Mouse (Mus musculus) liver, embryonic 15.5 days (tissue): ENCODE measurements at regions not wholly inside any gene's neighbourhood (a gene's known extent, or its start where the extent isn't known, plus 50 kb on each side); places are given as distances from the start of the nearest gene placed in this dataset.
"Not testable (repeated sequence)": the region's sequence is repeated elsewhere in the genome, so short reads cannot be mapped to it uniquely, and the experiment has no call there.

Experiments used
- ATAC-seq: fragments of 200-750 bp; cut with Nextera tagmentation; 2 replicates; pipeline ENCODE4 v1.8.0; 2017; ENCODE audit warnings: moderate number of reproducible peaks, mild to moderate bottlenecking, moderate library complexity; ENCODE audit not compliant: insufficient read depth
- H3K27ac ChIP-seq: fragments of 300-500 bp; sonication (generic); replicated peaks from 2 replicates; pipeline ENCODE4 v1.5.1; 2015; ENCODE audit warnings: mild to moderate bottlenecking, inconsistent platforms
- H3K27me3 ChIP-seq: fragments of 300-500 bp; sonication (generic); 2 replicates; pipeline ENCODE4 v1.6.1; 2015; ENCODE audit warnings: mild to moderate bottlenecking, inconsistent platforms
- H3K36me3 ChIP-seq: fragments of 300-500 bp; sonication (generic); replicated peaks from 2 replicates; pipeline ENCODE4 v1.6.1; 2015; ENCODE audit warnings: moderate library complexity, mild to moderate bottlenecking, inconsistent platforms
- H3K4me1 ChIP-seq: fragments of 300-500 bp; sonication (generic); replicated peaks from 2 replicates; pipeline ENCODE4 v1.6.1; 2015; ENCODE audit warnings: inconsistent platforms
- H3K4me2 ChIP-seq: fragments of 300-500 bp; sonication (generic); 2 replicates; pipeline ENCODE4 v1.6.1; 2015; ENCODE audit warnings: moderate library complexity, mild to moderate bottlenecking, inconsistent platforms
- H3K4me3 ChIP-seq: fragments of 300-500 bp; sonication (generic); replicated peaks from 2 replicates; pipeline ENCODE4 v1.5.1; 2015; ENCODE audit warnings: mild to moderate bottlenecking, inconsistent platforms
- H3K9ac ChIP-seq: fragments of 300-500 bp; sonication (generic); 2 replicates; pipeline ENCODE4 v1.6.1; 2015; ENCODE audit warnings: moderate library complexity, mild to moderate bottlenecking, inconsistent platforms
- H3K9me3 ChIP-seq: fragments of 300-500 bp; sonication (generic); replicated peaks from 2 replicates; pipeline ENCODE4 v1.6.1; 2016; ENCODE audit warnings: inconsistent platforms
- WGBS: fragments of 180-500 bp; shearing (Covaris S2); methylation state at CpG from one replicate; pipeline ENCODE4 v1.1.7; 2015; ENCODE audit warnings: mixed read lengths; ENCODE audit not compliant: insufficient replicate concordance; 5-methylcytosine and 5-hydroxymethylcytosine counted together

DNA sequence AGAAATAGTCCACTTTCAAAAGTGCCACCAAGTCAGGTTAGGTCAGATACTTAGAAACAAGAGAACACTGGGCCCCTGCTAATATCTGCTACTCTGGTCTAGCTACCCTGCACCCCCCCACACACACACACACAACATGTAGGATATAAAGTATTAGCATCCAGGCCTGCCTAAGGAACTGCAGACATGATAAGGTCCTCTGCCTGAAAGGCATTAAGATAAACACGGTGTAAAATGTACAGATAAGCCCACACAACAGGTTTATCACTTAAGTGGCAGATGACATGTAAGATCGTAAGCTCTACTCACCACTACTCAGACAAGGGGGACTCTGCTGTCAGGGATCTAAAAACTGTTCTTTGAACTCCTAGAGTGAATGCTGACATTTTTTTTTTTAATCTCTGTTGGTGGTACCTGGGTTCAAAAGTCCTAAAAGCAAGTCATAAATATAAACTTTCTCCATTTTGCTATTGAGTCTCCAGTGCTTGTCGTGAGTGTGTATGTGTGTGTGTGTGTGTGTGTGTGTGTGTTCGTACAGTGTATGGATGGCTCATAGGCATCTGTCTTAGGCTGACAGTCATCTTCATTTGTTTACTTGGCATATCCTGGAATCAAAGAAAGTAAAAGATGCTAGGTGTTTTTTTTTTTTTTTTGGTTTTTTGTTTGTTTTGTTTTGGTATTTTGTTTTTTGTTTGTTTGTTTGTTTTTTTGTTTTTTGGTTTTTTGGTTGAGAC is 52.2 kb downstream of the Gm9817 start:
- Histone ChIP-seq H3K27me3 (no peaks in the 10 kb centered on the region; the same call in 1 of the 2 replicates), H3K4me3 (no peak overlapping the region), H3K9me3 (no peaks in the 10 kb centered on the region), H3K36me3 (no peaks in the 10 kb centered on the region), H3K4me1 (peaks cover 21% of the 10 kb centered on the region), H3K9ac (no peak overlapping the region), H3K4me2 (peak overlapping the region; percentile 31; the same call in 1 of the 2 replicates), H3K27ac (0 out of 2 replicates have a peak overlapping the region, but pooled peaks have one; percentile 20)
- WGBS = 29% methylated on average over 4 of the region's 4 CpGs
- ATAC-seq = peak; percentile 99

DNA sequence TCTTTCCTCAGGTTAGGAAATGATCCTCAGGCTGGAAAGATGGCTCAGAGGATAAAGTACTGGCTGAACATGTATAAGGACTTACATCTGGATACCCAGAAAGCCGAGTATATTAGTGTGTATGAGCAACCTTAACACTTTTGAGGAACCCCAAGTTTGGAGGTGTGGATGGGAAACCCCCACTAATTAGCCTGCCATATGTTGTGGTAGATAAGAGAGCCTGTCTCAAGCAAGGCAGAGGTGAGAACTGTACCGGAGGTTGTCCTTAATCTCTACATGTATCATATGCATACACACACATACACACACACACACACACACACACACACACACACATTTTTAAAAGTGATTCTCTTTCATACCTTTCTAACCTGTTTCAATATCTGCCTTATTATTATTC is 62.1 kb downstream of the Gm9817 start:
- Histone ChIP-seq H3K9ac (no peak overlapping the region), H3K4me3 (no peak overlapping the region), H3K27ac (no peak overlapping the region), H3K4me2 (peak overlapping the region; percentile 4; the same call in 1 of the 2 replicates), H3K36me3 (no peaks in the 10 kb centered on the region), H3K4me1 (peaks cover 12% of the 10 kb centered on the region), H3K9me3 (no peaks in the 10 kb centered on the region), H3K27me3 (peaks cover 28% of the 10 kb centered on the region)
- peak; percentile 75 for ATAC-seq
- 14% methylated on average over 2 of the region's 2 CpGs for WGBS

- ATAC-seq = no peak
- no peaks in the 10 kb centered on the region for H3K9me3 ChIP-seq
- H3K27ac ChIP-seq = no peak overlapping the region
- no peaks in the 10 kb centered on the region for H3K36me3 ChIP-seq
- no peak overlapping the region for H3K4me2 ChIP-seq
- H3K4me1 ChIP-seq = peaks cover 10% of the 10 kb centered on the region
- WGBS = 25% methylated on average over 6 of the region's 6 CpGs
- H3K27me3 ChIP-seq = peaks cover 55% of the 10 kb centered on the region
- no peak overlapping the region for H3K4me3 ChIP-seq
- no peak overlapping the region for H3K9ac ChIP-seq
Observed at GRCm38 (mm10) chr13:45145129-45145528, 66.6 kb downstream of the Gm9817 start.

GRCm38 (mm10) chr13:45156223-45156622 is 77.7 kb downstream of the Gm9817 start:
- ATAC-seq = no peak

GRCm38 (mm10) chr13:45156982-45157381 is 78.5 kb downstream of the Gm9817 start:
- H3K4me3 ChIP-seq = no peak overlapping the region
- WGBS = 49% methylated on average over 2 of the region's 2 CpGs
- H3K4me1 ChIP-seq = no peaks in the 10 kb centered on the region
- no peak for ATAC-seq
- H3K36me3 ChIP-seq = no peaks in the 10 kb centered on the region
- no peak overlapping the region for H3K27ac ChIP-seq
- no peak overlapping the region for H3K9ac ChIP-seq
- H3K27me3 ChIP-seq = peaks cover 57% of the 10 kb centered on the region
- no peak overlapping the region for H3K4me2 ChIP-seq
- no peaks in the 10 kb centered on the region for H3K9me3 ChIP-seq

More at GRCm38 (mm10) chr13:45156223-45156622, 77.7 kb downstream of the Gm9817 start:
- H3K9me3 ChIP-seq = no peaks in the 10 kb centered on the region
- peaks cover 61% of the 10 kb centered on the region for H3K27me3 ChIP-seq
- H3K9ac ChIP-seq = no peak overlapping the region
- no peaks in the 10 kb centered on the region for H3K4me1 ChIP-seq
- no peaks in the 10 kb centered on the region for H3K36me3 ChIP-seq
- H3K4me3 ChIP-seq = no peak overlapping the region
- 49% methylated on average over 3 of the region's 3 CpGs for WGBS
- no peak overlapping the region for H3K4me2 ChIP-seq
- H3K27ac ChIP-seq = no peak overlapping the region

DNA sequence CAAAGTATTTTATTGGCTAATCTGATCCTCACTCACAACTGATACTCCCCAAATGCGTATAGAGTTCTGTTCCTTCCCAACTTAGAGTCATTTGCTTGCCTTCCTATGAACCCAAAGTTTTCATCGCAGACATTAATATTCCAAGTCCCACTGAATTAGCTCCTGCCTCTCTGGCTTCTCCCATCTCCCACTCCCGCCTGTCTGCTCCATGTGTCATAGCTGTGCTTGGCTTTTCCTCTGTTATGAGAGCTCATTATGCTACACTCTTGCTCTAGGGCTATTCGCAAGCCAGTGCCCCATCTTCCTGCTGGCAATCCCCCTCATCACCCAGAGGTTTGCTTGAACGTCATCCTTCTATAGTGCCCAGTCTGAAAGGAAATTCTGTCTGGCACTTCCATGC is 81.8 kb downstream of the Gm9817 start:
- no peak for ATAC-seq
- H3K9ac ChIP-seq = no peak overlapping the region
- no peak overlapping the region for H3K4me2 ChIP-seq
- no peak overlapping the region for H3K27ac ChIP-seq
- 67% methylated on average over 5 of the region's 5 CpGs for WGBS
- no peaks in the 10 kb centered on the region for H3K4me1 ChIP-seq
- no peak overlapping the region for H3K4me3 ChIP-seq
- H3K36me3 ChIP-seq = no peaks in the 10 kb centered on the region
- peaks cover 58% of the 10 kb centered on the region for H3K27me3 ChIP-seq
- no peaks in the 10 kb centered on the region for H3K9me3 ChIP-seq

- H3K9ac ChIP-seq = no peak overlapping the region
- no peak overlapping the region for H3K4me3 ChIP-seq
- 53% methylated on average over 6 of the region's 6 CpGs for WGBS
Observed at GRCm38 (mm10) chr13:45164001-45164778, 85.7 kb downstream of the Gm9817 start.

DNA sequence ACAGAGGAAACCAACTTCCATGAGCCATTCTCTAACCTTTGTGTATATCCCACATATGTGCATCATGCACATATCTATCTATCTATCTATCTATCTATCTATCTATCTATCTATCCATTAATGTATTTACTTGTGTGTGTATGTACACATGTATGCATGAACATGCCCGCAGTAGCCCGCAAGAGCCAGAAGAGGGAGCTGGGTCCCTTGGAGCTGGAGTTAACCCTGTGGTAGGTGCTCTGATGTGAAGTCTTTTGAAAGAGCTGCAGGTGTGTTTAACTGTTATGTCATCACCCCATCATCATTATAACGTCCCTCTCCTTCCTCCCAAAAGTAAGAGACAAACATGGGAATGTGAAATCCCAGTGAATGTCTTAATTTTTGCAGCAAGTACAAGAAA is 86.7 kb downstream of the Gm9817 start:
- H3K36me3 ChIP-seq = no peaks in the 10 kb centered on the region
- no peak overlapping the region for H3K27ac ChIP-seq
- peaks cover 39% of the 10 kb centered on the region for H3K27me3 ChIP-seq
- H3K4me3 ChIP-seq = no peak overlapping the region
- no peak for ATAC-seq
- H3K9ac ChIP-seq = no peak overlapping the region
- H3K4me1 ChIP-seq = no peaks in the 10 kb centered on the region
- no peak overlapping the region for H3K4me2 ChIP-seq
- H3K9me3 ChIP-seq = no peaks in the 10 kb centered on the region
- WGBS = 74% methylated on average over 3 of the region's 3 CpGs

More at GRCm38 (mm10) chr13:45164001-45164778, 85.7 kb downstream of the Gm9817 start:
- H3K27ac ChIP-seq = no peak overlapping the region
- H3K4me2 ChIP-seq = no peak overlapping the region
- no peaks in the 10 kb centered on the region for H3K4me1 ChIP-seq
- H3K36me3 ChIP-seq = no peaks in the 10 kb centered on the region
- H3K9me3 ChIP-seq = no peaks in the 10 kb centered on the region
- ATAC-seq = no peak
- H3K27me3 ChIP-seq = peaks cover 47% of the 10 kb centered on the region

DNA sequence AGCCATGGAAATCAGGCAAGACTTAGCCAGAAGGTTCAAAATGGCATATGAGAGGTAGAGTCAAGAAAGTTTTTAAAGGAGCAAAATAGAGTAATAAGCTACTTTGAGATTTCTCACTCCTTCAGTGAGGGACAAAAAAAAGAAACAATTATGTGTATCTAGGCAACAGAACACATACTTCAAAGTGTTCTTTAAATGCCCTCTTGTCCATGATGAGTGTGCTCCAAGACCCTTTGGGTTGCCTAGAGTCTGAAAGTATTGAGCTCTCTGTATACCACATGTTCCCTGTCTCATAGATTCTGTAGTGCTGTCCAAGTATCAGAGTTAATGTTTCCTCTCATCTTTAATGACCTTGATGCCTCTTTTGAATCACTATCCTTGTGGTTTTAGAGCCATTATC is 91.2 kb downstream of the Gm9817 start:
- Histone ChIP-seq H3K36me3 (no peaks in the 10 kb centered on the region), H3K9ac (no peak overlapping the region), H3K4me2 (no peak overlapping the region), H3K27ac (no peak overlapping the region), H3K9me3 (no peaks in the 10 kb centered on the region), H3K4me3 (no peak overlapping the region), H3K27me3 (peaks cover 23% of the 10 kb centered on the region), H3K4me1 (no peaks in the 10 kb centered on the region)
- no peak for ATAC-seq

DNA sequence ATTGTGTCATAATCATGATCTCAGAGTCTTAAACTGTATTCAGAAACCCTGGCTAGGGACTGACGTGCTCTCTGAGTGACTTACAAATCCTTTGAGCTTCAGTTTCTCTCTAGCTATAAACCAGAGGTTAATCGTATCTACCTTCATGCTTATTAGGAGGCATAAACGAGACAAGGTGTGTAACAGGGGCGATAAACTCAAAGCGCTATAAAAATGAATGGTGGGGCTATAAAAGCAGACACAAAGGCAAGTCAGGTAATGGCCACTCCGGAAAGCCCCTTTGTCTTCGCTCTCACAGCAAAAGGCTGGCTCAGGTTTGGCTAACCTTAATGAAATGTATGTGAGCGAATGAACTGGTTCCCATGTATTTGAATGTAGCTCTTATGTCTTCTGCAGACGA is 94.6 kb downstream of the Gm9817 start:
- Histone ChIP-seq H3K4me3 (no peak overlapping the region), H3K4me2 (no peak overlapping the region), H3K4me1 (no peaks in the 10 kb centered on the region), H3K9ac (no peak overlapping the region), H3K27me3 (peaks cover 12% of the 10 kb centered on the region), H3K9me3 (no peaks in the 10 kb centered on the region), H3K27ac (no peak overlapping the region), H3K36me3 (no peaks in the 10 kb centered on the region)
- ATAC-seq = no peak
- WGBS = 74% methylated on average over 9 of the region's 9 CpGs

DNA sequence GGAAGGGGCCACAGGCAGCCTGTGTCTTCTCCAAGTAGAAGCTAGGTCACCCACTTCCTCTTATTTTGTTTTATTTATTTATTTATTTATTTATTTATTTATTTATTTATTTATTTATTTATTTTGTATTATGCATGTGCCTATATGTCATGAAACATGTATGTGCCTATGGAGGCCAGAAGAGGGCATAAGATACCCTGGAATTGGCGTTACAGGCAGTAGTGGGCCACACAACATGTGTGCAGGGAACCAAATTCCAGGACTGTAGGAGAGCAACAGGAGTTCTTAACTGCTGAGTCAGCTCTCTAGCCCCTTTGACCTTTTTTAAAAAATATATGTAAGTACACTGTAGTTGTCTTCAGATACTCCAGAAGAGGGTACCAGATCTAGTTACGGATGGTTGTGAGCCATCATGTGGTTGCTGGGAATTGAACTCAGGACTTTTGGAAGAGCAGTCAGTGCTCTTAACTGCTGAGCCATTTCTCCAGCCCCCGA is 97.3 kb downstream of the Gm9817 start:
- ATAC-seq, H3K27ac ChIP-seq, H3K4me1 ChIP-seq, H3K9ac ChIP-seq, H3K36me3 ChIP-seq, H3K9me3 ChIP-seq, H3K4me2 ChIP-seq, H3K4me3 ChIP-seq: not testable (repeated sequence)
- 62% methylated on average over 3 of the region's 3 CpGs for WGBS
- H3K27me3 ChIP-seq = peaks cover 34% of the 10 kb centered on the region
